Mouse (Mus musculus): ENCODE results near the gene Asb10. TPM values are rescaled to one million over a fixed set of nuclear protein-coding genes. Genes with fewer than 3 reads are reported as not detected.

Gene Asb10
- total RNA-seq, 2 experiments from 2014 or later, result 0.27 TPM; not detected in 1

DNA sequence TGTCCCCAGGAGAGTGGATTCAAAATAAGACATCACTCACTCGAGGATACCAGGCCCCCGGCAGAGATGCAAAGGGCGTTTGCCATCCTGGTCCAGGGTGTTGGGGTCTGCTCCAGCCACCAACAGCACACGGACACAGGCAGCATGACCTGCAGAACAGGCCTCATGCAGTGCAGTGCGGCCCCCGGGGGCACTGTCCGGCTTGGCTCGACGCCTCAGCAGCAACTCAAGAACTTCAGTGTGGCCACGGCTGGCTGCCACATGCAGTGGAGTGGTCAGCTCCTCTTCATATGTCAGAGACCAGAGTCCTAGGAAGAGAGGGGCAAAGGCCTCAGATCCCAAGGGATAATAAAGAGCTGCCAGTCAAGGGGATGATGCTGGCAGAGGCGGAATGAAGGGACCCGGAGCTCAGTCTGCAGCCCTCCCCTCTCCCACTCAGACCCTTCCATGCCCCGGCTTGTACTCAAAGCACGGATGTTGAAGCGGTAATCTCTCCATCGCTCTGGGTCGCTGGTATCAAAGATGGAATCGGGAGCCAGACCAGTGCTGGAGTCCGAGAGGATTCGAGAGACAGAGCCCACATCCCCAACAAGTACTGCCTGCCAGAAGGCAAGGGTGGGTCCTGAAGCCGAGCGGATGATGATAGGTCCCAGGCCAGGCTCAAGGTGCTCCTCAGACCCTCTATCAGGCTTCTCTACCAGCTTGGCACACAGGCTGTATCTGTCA lies 1.0 kb downstream of the Asb10 start:
- intact Hi-C loops (cut with DNase I), result no loop called here
- no peak for DNase-seq (ENCODE audit: low spot score in 2 of 2)

DNA sequence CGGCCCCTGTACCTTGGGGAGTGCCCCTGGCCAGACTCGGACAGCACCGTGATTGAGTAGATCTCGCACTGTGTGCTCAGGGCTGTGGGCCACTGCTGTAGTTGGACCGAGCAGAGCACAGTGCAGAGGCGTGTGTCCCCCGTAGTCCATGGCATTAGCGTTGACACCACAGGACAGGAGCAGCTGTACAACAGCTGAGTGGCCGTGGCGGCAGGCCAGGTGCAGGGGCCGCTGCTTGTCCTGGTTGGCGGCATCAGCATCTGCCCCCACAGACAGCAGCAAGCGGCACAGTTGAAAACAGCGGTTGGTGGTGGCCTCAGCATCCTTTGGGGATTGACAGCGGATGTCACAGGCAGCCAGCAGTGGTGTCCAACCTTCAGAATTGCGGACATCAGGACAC lies 3.2 kb downstream of the Asb10 start:
- DNase-seq (ENCODE audit: low spot score in 2 of 2), result no peak

DNA sequence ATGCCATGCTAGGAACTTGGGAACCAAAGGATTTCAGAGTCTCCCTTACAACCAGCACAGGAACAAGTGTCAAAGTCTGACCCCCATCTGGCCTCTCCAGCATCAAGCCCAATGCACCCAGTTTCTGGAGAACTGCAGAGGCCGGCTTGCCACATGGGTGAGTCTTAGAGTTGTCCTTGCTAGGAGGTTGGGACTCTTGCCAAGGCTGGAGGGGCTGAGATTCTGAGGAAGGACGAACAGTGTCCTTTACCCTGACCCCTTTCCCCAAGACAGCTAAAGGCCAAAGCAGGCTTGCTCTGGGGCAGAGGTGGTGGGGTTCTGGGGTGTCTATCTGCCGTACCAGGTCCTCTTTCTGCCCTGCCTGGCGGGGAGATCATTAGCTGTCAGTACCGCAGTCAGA lies 4.3 kb downstream of the Asb10 start:
- intact Hi-C loops (cut with DNase I), result no loop called here
- no peak for DNase-seq (ENCODE audit: low spot score in 2 of 2)

More for the DNA sequence above, 3.2 kb downstream of the Asb10 start:
- intact Hi-C loops (cut with DNase I), result no loop called here

DNA sequence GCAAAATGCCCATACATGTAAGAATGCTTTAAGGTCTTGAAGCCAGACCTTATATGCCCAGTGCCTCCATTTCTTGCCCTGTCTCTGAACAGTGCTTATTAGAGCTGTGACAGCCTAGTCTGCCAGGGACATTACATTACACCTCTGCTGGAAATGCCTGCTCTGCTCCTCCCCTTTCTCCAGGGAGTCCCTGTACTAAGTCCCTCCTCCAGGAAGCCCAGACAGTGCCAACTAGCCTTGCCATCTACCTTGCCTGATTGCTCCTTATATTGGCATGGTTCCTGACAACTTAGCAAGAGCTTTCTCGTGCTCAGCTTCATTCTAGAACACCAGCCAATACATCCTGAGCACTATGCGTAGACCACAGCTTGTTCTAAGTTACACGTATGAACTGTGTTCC lies 5.0 kb downstream of the Asb10 start:
- DNase-seq (ENCODE audit: low spot score in 2 of 2), result no peak
- intact Hi-C loops (cut with DNase I), result no loop called here

DNA sequence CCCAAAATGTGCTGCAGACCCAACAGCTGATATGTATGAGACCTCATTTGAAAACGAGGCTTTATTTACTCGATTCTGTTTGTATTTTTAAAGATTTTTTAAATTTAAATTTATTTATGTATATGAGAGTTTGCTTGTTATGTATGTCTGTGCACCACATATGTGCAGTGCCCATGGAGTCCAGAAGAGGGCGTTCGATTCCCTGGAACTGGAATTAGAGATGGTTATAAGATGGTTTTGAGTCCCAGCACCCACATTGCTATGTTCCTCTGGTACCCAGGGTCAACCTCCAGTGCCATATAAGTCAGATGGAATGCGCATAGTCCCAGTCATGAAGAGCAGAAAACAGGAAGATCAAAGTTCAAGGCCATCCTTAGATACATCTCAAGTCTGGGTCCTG lies 6.5 kb downstream of the Asb10 start:
- DNase-seq (ENCODE audit: low spot score in 2 of 2), result no peak
- intact Hi-C loops (cut with DNase I), result no loop called here

DNA sequence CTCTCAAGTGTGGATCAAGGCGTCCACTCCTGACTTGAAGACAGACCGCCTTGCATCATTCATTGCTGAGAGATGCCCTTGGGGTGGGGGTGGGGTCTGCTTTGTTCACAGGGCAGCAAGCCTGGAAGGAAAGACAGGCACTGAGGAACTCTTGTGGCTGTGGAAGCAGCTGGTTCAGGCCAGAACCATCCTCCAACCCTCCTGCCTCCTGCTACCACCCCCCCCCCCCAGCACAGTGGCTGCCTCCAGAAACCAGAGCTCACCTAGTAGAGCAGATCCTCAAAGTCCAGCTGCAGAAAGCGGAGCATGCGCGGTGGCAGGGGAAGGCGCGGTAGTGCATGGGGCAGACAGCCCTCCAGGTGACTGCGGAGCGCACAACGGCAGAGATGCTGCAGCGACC lies 7.4 kb downstream of the Asb10 start:
- no peak for DNase-seq (ENCODE audit: low spot score in 2 of 2)
- intact Hi-C loops (cut with DNase I), result no loop called here

DNA sequence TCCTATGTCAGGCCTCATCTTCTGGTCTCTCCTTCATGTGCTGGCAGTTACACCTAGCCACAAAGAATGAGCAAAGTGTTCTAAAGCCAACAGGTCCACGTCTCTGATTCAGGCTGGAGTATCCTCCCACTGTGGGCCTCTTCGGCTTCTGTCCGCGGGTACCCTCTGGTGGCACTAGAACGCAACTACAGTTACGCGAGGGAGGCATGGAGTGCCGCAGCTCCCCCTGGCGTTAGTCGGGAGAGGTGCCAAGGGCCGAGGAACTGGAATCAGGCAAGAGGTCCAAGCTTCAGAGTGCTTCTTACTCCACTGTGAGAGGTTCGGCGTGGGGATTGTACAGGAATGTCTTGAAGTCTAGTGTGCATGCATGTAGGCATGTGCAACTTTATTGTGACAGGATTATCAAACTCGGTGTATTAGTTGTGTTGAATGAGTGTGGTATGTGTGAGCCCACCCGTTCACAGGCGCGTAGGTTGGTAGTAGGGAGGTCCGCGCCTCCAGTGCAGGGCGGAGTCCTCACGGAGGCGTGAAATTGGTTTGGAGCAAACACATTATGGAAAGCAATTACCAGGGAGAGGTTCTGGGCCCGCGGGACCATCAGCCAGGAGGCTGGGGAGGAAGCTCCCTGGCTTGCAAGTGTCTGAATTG lies 10.6 kb downstream of the Asb10 start:
- DNase-seq (ENCODE audit: low spot score in 2 of 2), result peak; percentile 88 to 92
- intact Hi-C loops (cut with DNase I), result loop anchor here (2.0 kb wide), 1 partner anchor 45 kb away; no protein-coding TSS in a partner anchor

DNA sequence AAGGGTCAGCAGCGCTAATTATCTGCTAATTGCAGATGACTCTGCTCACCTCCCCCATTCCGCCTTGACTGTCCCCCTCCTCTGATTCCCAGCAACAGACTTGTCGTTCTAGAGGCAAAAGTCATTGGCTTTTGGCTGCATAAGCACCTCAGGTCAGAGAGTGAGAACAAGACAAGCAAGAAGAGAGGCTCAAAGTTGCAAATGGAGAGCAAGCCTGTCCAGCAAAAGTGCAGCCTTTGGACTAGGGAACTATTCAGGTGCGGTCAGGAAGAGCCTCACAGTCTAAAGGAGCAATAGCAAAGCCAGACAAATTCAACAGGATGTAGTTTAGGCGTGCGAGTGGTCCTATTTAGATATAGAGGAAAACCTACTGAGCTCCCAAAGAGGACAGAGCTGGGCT lies 13.0 kb downstream of the Asb10 start:
- intact Hi-C loops (cut with DNase I), result no loop called here
- DNase-seq (ENCODE audit: low spot score in 2 of 2), result no peak

DNA sequence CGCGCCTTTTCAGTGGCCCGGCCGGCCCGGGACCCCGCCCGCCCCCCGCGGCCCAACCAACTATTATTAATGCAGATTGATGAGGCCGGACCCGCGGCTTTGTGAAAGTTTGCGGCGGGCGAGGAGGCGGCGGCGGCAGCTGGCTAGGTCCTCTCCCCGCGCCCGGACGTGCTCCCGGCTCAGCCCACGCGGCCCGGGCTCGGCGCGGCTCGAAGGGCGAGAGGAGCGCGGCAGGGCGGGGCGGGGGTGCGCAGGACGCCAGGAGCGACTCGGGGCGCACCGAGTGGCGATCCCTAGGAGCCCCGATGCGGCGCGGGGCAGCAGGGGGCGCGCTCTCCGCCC lies 13.9 kb downstream of the Asb10 start, which contains the start of gene Gbx1:
Gbx1 (minus strand) TSS at position 314 of the 342 bp plus-strand sequence.
- intact Hi-C loops (cut with DNase I), result no loop called here

DNA sequence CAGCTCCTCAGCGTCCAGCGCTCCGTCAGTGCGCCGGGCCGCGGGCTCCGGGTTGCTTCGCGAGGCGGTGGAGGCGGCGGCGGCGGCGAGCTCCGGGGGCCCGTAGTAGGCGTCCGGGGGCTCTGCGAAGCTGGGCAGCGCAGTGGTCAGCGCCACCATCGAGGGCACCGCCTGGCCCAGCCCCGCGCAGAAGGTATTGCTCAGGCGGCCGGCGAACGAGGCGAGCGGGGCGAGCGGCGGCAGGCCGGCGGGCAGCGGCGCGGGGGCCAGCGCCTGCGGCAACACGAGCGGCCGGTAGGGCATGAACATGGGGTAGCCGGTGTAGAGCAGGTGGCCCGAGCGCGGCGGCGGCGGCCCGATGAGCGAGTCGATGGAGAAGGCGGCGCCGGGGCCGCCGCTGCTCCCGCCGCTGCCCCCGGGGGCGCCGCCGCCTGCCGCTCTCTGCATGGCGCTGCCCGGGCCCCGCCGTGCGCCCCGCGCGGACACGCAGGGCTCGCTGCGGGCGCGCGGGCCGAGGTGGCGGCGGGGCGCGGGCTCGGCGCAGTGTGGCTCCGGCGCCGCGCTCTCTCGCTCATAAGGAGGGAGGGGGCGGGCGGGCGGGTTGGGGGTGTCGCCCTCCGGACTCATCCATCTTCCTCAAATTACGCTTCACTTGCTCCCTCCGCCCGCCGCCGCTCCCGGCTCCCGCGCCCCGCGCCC lies 14.4 kb downstream of the Asb10 start:
- intact Hi-C loops (cut with DNase I), result no loop called here
- no peak for DNase-seq (ENCODE audit: low spot score in 2 of 2)

More for the DNA sequence above, 13.9 kb downstream of the Asb10 start, which contains the start of gene Gbx1:
- DNase-seq (ENCODE audit: low spot score in 2 of 2), result no peak

DNA sequence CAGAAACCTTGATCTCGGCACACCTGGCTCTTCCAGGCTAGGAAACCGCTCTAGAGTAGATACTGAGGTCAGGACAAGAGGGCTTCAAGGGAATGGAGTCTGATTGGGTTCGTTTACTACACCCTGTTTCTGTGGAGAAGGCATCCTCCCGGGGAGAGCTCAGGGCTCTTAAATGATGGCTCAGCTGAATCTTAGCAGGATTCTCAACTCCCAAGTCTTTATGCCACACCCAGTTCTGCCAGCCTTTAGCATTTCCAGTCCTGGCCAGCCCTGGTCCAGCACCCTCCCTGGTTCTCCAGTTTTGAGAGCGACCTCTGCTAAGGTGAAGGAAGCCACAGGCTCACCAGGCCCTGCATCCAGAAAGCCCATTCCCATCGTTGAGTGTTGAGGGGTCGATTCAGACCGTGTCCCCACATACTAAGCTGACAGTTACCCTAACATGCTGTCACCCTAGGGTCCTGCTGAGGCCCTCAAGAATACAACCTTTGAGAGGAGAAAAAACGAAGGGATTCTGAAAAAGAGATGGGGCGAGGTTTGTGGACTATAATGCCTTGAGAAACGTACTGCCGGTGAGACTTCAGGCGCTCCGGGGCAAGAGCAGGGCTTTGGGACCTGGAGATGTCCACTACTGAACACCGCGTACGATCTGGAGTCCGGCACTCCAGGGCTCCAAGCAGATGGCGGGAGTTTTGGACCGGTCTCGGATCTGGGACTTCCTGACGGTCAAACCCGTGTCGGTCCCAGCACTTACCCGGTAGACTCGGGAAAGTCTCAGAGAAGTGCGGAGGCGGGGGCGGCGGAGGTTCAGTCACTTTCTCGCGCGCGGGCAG lies 15.2 kb downstream of the Asb10 start:
- DNase-seq (ENCODE audit: low spot score in 2 of 2), result no peak
- intact Hi-C loops (cut with DNase I), result no loop called here

DNA sequence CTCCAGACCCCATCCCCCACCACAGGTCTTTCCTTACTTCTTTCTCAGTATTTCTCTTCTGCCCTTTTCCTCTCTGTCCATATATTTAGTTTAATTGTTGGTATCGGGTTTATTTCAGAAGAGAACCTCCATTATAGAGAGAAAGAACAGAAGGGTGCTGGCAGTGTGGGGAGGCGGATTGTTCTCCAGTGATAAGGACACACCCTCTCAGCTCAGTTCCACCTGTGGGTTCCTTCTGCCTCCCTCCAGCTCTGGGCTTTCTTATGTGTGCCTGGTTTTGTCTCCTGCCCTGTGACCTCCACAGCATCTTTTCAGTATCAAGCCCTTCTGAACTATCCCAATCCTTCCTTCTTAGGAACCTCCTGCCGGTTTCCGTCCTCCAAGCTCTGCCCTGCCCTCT lies 16.3 kb downstream of the Asb10 start:
- DNase-seq (ENCODE audit: low spot score in 2 of 2), result no peak
- intact Hi-C loops (cut with DNase I), result no loop called here

DNA sequence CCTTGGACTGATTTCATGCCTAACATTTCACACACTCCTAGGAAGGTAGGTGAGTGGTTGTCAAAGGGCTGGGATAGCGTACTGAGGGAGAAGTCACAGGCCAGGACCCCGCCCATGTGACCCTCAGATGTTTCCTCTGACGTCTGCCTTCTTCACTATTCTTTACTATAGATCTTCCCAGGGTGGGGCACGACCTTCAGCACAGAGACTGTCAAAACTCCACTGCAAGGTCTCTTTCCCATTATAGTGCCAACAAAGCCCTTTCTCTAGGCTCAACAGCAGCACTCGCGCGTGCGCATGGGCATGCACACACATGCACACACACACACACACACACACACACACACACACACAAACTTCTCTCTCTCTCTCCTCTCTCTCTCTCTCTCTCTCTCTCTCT lies 17.0 kb downstream of the Asb10 start:
- intact Hi-C loops (cut with DNase I), result no loop called here
- DNase-seq (ENCODE audit: low spot score in 2 of 2), result no peak

DNA sequence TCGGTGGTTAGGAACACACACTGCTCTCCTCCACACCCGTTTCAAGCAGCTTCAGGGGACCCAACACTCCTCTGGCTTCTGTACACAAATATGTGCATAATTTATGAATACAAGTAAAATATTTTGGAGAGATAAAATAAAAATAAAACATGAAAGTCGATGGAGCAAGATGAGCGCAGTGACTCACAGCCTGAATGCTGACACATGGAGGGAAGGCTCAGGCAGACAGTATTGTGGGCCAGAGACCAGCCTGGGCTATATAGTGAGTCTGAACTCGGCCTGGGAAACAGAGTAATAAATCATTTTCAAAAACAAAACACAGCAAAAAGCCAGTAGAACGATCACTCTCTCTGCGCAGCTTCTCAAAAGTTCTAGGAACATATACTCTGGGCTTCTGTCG lies 19.4 kb downstream of the Asb10 start:
- DNase-seq (ENCODE audit: low spot score in 2 of 2), result no peak
- intact Hi-C loops (cut with DNase I), result no loop called here

DNA sequence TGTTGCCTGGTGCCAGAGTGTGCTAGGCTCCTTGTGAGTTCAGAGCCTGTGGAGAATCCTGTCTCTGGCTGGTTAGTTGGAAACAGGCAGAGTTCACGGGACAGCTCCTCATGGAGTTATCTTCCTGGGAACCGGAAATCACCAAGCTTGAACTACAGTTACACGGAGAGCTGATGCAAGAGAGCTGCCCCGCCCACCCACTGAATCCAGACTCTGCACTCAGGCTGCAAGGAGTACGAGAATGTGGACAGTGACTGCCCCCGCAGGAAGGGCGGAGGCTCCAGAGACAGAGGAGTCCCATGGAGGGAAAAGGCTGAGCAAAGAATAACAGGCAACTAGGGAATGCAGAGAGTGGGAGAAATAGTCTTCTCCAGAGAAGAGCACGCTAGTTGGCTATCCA lies 28.5 kb downstream of the Asb10 start:
- no peak for DNase-seq (ENCODE audit: low spot score in 2 of 2)
- intact Hi-C loops (cut with DNase I), result loop anchor here (5.0 kb wide), 1 partner anchor 140 kb away; no protein-coding TSS in a partner anchor

DNA sequence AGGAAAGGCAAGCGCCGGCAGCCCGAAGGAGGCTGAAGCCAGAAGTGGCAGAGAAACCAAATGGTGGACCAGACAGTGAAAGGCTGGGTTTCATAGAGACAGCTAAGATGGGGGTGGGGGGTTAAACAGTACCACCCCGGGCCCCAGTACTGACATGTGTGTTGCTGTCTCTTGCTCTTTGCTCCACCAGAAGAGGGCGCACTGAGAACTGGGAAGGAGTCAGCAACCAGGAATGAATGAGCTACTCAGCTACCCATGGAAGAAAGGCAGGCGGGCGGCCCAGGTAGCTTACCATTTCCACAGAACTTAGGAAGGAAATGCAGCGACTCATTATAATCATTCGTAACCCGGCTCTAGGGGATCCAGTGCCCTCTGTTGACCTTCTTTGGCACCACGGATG lies 30.1 kb downstream of the Asb10 start:
- intact Hi-C loops (cut with DNase I), result loop anchor here (5.0 kb wide), 1 partner anchor 142 kb away; no protein-coding TSS in a partner anchor
- DNase-seq (ENCODE audit: low spot score in 2 of 2), result no peak

DNA sequence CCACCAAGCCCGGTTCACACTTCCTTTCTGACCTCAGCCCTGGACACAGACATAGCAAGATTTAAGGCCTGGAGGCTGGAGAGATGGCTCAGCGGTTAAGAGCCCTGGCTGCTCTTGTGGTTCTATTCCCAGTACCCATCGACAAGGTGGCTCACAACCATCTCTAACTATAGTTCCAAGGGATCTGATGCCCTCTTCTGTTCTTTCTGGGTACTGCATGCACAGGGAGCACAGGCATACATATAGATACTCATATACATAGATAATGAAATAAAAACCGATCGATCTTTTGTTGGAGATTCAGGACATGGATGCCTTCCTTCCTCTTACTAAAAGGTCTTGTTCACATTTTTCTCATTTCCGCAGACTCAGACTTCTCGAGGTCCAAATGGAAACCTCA lies 32.4 kb downstream of the Asb10 start:
- intact Hi-C loops (cut with DNase I), result no loop called here
- DNase-seq (ENCODE audit: low spot score in 2 of 2), result no peak

DNA sequence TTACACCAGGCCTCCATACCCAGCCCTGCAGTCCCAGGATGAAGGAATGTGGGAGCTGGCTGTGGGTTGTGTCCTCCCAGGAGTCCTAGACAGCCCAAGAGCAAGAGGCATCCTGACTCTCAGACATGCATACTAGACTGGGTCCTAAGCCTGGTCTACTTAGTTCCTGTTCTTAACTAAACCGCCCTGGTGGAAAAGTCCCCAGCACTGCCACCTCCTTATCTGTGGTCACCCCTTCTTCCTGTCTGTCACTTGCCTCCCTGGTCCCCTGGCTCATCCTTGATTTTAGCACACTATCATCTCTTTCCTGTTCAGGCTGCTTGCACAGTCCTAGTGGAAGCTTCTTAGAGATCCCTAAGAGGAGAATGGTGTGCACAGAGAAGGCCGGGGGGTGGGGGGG lies 35.3 kb downstream of the Asb10 start:
- no peak for DNase-seq (ENCODE audit: low spot score in 2 of 2)
- intact Hi-C loops (cut with DNase I), result no loop called here

DNA sequence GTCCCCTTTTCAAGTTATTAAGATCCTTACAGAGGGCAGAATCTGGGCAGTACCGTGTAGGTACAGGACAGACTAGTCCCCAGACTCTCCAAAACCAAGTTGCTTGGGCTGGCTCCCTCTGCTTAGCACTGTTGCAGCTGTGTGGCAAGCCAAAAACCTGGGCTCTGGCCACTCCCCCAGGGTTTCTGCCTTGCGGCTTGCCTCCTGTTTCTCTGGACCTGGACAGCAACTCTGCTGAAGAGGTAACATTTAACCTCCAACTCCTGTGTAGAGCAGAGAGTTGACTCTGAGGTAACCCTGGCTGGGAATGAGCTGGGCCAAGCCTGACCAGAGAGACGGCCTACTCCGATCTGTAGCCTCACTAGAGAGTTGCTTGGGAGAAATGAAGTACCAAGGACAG lies 38.0 kb downstream of the Asb10 start:
- intact Hi-C loops (cut with DNase I), result no loop called here
- no peak for DNase-seq (ENCODE audit: low spot score in 2 of 2)

DNA sequence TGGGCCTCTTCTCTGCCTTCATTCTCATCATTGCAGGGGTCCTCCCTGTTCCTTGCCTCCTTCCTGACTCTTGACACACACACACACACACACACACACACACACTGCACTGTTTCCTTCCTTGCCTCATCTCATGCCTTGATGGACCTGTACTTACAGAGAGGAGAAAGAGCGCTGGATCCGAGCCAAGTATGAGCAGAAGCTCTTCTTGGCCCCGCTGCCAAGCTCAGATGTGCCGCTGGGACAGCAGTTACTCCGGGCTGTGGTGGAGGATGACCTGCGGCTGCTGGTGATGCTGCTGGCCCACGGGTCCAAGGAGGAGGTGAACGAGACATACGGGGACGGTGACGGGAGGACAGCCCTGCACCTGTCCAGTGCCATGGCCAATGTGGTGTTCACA lies 39.9 kb downstream of the Asb10 start:
- intact Hi-C loops (cut with DNase I), result no loop called here
- DNase-seq (ENCODE audit: low spot score in 2 of 2), result no peak

Data from left cerebral cortex, postnatal 36 days (tissue).